Mouse (Mus musculus) embryo, embryonic 10.5 days (tissue): Measurements from ENCODE around the gene Defb47.
A peak's percentile ranks its signal among the peaks of the same experiment; 100 is the strongest.

Experiments used
- DNase-seq: peaks from one replicate; pipeline ENCODE4 v3.0.0-alpha.2; 2015; ENCODE audit warnings: low spot score

Gene Defb47

DNA sequence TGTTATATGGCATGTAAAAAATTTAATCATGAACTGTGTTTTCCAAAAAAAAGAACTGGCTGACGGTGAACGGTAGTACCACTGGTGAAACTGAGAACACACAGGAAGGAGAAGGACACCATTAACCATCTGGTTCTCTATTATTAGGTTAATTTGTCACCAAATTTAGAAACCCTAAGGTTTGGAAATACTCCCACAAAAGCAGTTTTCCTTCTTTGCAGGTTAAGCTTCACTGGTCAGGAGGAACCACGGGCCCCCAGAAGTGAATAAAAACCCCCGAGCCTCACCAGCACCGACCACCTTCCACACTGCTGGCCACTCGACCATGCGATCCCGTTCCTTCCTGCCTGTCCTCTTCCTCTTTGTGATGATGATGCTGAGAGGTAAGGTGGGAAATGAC is at the start of gene Defb47:
Gene Defb47 (plus strand): TSS at position 301 of the 400 bp plus-strand sequence.
- no peak for DNase-seq

DNA sequence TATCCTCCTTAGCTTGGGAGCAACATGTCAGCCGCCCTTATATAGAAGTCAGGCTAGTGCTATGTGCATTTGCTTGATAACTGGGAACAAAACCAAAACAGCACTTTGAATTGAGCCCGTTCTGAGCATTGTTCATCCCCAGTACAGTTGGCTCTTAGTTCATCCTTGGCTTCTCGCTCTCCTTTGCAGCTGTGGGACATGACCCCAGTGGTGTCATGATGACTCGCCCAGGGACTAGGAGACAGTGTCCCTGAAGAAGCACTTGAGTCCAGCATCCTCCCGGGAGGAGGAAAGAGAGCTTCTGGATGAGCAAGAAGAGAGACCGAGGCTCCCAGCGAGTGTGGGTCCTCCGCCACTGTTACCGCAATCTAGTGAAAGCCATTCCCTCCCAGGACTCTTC is 41.8 kb upstream of the Defb47 start:
- no peak for DNase-seq

DNA sequence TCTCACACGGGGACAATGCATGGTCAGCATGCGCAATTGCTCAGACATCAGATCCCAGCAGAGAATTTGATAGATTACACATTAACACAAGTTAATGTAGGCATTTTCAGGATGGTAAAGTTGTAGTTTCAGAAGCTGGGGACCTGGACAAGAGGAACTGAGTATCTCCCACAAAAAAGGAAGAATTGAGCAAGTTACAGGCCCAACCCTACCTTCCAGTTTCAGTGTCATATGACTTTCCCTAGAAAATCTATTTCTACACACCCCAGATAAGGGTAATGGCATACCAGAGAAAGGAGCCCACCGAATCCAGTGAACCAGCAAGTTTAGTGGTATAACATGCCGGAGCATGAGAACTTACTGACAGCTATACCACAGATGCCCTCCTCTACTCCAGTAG is 34.2 kb upstream of the Defb47 start:
- no peak for DNase-seq

DNA sequence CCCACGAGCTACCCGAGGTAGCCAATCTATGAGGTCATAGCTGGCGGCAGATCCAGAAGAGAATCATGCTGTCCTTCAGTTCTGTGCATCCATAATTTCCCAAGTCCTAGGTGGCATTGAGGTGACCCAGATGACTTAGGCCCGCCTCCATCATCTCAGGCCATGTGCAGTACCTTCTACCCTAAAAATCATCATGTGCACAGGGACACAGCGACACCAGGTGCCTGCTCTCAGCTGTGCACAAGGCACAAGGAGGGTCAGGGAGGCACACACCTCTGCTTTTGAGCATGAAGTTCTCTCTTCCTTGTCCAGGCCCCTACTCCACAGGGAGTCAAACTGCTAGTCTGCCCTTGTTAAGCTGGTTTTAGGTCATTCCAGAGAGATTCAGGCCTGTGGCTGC is 32.5 kb upstream of the Defb47 start:
- peak; percentile 8 for DNase-seq

DNA sequence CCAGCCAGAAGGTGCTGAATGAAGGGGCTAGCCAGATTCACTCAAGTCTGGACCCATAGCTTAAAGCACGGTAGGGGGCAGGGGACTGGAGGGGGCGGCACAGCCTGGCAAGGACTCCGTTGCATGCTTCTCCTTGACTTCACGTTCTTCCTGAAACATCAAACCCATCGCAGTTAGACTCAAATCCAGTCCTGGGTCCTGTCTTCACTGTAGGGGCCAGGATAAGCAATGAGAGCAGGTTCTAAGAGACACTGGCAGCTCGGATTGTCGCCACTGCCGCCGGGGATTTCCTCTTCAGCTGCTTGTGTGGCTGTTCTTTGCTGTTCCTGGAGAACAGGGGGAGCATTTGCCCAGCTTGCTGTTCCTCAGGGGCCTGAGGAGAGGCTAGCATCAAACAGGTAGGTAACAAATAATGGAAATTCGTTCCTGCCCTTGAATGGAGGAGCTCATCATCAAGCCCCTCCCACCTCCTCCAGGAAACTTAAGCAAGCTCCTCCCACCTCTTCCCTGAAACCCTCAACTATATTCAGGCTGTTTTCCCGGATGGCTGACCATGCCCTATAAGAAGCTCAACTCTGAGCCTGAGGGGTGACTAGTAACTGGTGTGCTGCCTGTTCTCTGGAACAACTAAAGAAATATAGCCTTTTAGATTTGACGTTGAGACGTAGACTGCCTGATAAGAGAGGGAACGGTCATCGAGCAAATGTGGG is 31.9 kb upstream of the Defb47 start:
- peak; percentile 67 for DNase-seq

DNA sequence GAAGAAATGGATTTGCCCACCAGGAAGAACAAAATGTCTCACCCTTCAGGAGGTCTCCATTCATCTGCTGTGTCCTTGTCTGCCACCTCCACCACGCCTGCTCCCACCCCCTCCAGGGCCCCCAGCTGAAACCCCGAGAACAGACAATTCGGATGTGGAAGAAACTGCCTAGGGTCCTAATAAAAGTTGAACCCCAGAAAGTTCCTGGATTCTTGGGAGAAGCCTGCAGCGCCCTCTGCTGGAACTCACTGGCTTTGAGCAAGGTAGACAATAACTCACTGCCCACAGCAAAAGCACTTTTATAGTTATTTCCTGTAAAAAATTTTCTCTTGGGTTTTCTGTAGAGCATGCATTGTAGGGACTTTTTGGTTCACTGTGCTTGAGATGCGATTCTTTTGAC is 22.8 kb upstream of the Defb47 start:
- DNase-seq, result peak; percentile 86

DNA sequence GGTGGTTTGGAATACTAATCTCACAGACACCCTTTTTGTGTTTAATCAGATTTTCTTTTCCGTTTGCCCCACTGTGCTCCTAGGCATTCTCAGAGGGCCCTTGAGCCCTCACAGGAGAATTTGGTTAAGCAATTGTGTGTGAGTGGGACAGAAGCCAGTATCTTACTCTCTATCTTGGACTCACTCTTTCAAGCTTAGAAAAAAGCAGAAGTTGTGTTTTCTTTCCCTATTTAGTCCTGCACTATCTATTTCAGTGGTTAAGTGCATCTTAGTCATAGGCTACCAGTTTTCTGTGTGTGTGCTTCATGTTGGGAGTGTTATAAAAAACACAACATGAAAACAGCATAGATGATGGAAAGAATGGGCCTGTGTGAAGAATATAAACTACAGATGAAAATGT is 18.1 kb upstream of the Defb47 start:
- no peak for DNase-seq

DNA sequence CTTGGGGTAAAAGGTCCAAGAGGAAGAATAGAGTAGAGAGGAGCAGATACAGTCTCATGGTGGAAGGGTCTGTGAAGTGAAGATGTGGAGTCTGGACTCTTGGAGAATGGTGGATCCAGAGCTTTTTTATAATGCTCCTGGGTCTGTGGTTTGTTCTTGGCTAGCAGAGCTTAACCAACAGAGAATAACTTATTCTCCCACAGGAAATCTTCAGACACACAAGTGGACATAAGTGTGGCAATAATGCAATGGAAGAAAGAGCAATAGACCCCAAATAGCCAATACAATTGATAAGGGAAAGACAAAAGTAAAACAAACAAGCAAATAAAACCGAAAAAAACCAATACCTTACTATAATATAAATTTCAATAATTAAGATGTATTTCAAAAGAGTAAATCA is 13.5 kb upstream of the Defb47 start, which contains the start of gene Defb48:
Gene Defb48 (minus strand): TSS at position 101 of the 400 bp plus-strand sequence.
- DNase-seq, result no peak

DNA sequence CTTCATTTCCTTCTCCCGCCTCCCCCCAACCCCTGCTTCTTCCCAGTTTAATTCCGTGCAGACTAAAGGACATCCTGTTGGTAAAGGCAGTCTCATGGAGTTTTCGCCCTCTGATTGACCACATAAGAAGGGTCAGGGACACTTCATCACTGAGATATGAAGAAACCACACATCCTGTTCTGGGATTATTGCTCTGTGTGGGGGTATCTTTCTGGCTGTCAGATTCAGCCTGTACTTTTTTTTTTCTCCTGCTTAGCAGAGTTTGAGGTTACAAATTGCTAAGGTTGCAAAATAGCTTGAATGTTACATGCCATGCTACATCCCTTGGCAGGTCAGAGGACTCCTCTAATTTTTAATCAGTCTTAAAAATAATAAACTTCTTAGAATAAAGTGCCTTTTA is 6.6 kb upstream of the Defb47 start:
- no peak for DNase-seq

DNA sequence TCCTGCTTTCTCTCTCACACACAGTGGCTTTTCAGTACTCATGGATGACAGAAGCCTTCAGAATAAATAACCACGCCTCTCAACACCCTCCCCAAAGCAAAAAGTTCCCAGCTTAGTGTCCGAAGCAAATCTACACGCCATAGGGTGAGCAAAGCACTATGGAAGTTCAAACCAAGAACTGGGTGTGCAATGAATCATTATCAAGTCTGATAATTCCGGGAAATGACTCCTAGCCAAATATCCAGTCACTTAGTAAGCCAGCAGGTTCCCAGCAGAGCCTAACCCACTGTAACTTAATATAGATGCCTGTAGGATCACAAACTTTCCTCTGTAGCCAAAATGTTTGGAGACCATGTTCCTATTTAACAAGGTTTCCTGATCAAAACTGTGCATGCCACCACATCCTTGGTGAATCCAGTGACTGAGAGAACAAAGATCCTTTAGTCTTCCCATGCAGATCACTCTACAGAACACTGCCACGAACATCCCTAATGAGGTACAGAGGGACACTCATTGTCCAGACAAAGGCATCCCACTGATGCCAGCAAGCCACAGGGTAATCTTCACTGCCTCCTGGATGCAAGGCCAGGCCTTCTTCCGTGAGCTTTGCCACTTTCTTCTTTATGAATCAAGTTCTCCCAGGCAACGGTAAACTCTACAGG is 5.9 kb upstream of the Defb47 start:
- DNase-seq, result no peak

DNA sequence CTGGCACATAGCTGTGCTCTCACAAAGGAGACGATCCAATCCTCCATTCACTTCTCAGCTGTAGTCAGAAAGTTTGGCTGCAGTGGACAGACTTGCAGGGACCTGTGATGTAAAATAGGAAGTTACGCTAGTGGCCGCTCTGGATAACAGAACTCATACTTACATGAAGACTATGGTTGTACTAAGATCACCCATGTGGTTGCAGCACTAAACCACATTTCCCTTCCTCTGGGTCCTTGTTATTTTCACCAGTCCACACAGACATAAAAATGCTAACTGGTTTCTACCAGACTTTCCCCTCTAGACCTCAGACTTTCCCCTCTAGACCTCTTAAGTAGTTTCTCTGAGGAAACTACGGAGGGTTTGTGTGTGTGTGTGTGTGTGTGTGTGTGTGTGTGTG is 1.1 kb downstream of the Defb47 start:
- DNase-seq, result no peak

DNA sequence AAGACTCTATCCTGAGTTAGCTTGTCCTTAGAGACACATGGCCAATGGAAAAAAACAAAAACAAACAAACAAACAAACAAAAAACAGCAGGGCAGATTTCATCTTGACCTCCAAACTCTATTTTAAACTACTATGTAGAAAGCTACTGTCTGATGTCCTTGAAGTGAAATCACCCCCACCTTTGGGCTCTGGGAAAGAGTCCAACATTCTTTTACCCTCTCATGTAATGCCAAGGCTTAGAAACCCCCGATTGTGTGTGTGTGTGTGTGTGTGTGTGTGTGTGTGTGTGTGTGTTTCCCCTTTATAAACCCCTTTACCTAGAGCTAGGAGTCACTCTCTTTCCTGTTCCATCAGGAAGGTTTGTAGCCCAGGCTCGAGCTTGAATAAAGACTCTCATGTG is 4.7 kb downstream of the Defb47 start:
- DNase-seq, result no peak

DNA sequence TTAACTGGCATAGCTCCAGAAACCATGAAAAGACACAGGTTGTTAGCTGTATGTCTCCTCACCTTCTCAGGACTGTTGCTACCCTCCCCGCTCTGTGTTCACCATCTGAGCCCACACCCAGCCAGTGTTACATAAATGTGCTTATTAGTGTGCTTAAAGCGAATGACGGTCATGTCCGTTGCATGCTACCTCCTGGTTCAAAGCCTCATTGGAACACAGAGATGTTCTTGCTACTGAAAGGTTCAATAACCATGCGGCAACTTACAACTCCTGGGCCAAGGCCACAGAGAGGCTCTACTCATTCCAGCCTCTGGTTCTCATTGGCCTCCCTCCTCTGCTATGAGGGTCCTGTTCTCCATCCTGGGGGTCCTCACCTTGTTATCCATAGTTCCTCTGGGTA is 13.6 kb downstream of the Defb47 start, which contains the start of gene Defb43:
Gene Defb43 (plus strand): TSS at position 301 of the 400 bp plus-strand sequence.
- DNase-seq, result no peak

DNA sequence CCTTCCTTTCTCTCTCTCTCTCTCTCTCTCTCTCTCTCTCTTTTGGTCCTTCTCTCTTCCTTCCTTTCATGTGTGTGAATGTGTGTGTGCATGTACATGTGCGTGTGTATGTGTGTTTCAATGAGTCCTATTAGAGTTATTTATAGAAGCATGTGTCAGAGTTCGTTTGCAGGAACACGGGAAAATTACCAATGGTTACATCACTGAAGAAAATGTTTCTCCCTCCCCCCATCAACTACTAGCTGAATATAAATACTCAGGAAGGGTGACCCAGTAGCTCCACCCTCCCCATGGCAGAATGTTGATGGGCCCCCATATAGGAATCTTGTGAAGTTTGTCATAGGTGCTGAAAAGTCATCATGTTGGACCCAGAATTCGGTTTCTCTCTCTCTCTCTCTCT is 15.2 kb downstream of the Defb47 start:
- no peak for DNase-seq

DNA sequence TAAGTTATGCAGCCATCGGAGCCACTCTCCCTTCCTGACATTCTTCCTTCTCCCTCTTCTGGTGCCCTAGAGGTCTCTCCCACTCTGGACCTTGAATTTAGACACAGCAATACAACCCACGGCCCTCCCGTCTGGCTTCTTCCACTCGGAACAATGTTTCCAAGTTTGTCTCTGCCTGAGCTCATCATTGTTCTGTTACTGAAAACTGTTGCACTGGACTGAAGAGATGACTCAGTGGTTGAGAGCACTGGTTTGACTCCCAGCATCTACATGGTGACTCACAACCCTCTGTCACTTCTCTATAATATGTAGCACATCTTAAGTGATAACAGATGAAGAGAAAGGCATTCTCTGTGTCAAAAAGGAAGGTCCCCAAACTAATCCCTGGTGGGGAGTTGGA is 16.8 kb downstream of the Defb47 start:
- DNase-seq, result no peak

DNA sequence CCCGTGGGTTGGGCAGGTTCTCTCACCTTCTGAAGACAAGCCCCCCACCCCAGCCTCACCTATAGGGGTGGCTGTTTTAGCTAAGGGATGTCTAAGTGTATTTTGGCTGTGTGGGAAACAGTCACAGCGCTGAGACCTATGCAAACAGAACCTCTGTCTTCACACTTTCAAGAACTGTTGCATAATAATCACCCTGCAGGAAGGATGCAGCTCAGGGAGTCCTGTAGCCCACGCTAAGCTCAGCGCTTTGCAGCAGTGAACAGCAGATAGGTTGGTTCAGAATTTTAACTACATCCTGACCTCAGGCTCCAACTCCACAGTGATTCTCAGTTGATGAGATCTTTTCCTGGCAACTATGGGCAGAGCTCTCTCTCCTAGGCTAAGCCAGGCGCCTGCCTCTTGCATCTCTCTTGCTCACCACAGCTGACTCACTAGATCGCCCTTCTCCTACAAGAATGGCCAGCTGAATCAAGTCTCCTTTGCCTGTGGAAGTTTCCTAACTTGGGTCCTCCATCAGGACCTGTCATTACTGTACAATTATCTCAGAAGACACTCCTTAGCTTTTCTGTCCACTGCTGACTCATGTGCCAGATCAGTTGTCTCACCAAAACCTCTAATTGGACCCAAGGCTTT is 22.8 kb downstream of the Defb47 start:
- DNase-seq, result no peak

DNA sequence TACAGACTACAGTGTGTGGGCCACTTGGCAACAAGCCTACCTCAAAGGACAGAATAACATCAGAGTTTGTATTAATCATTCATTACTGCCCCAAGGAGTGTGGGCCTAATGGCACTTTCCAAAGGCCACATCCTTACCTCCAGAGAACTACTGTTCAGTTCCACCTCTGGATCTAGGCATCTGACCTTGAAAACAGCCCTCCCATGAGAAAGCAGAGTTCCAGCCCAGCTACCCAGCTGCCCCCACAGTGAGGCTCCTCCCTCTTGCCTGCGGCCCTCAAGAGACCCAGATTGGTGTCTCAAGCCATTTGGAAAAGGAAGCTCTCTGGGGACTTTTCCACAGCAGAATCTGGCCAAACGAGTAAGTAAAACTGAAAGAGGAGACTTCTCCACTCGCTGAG is 48.8 kb downstream of the Defb47 start, which contains the start of gene Defb42:
Gene Defb42 (plus strand): TSS at position 301 of the 400 bp plus-strand sequence.
- DNase-seq, result no peak

DNA sequence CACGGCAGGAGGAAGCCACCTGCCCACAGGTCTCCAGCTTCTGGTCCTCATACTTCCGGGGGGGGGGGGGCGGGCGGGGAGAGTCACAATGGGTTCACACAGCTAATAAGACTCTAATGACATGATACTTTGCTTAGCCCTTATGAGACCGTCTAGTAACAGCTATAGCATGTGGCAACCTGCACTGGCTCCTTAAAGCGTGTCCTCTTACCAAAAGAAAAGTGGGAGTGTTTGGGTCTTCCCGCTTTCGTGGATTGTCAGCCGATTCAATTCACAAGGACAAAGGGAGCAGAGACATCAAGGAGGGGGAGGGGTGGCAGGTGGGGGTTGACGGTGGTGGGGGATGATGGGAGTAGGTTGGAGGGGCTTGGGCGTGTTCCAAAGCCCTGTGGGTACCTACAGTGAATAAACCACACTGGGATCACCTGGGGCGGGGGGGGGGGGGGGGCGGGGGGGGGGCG is 52.1 kb downstream of the Defb47 start, which contains the start of gene Defb30:
Gene Defb30 (minus strand): TSS at position 51 of the 461 bp plus-strand sequence.
- DNase-seq, result no peak
